Mouse (Mus musculus) limb, embryonic 14.5 days (tissue): ENCODE measurements around the gene Ywhae. TPM values are rescaled to one million over a fixed set of nuclear protein-coding genes. Genes with fewer than 3 reads are reported as not detected.

Experiments
- ATAC-seq: fragments of 200-750 bp; cut with Nextera tagmentation; 2 replicates; pipeline ENCODE4 v1.8.0; 2017; ENCODE audit warnings: low read depth, moderate number of reproducible peaks, moderate TSS enrichment; ENCODE audit not compliant: low FRiP score
- DNase-seq: peaks from one replicate; pipeline ENCODE4 v3.0.0-alpha.2; 2015; ENCODE audit warnings: low spot score
- H3K27ac ChIP-seq: fragments of 300-500 bp; sonication (generic); replicated peaks from 2 replicates; pipeline ENCODE4 v1.5.1; 2014; ENCODE audit warnings: low read depth, mild to moderate bottlenecking, low read length, moderate library complexity, mixed read lengths
- H3K27me3 ChIP-seq: fragments of 300-500 bp; sonication (generic); 2 replicates; pipeline ENCODE4 v1.6.1; 2014; ENCODE audit warnings: low read length, mixed read lengths; ENCODE audit not compliant: control insufficient read depth, insufficient read depth
- H3K36me3 ChIP-seq: fragments of 300-500 bp; sonication (generic); 2 replicates; pipeline ENCODE4 v1.6.1; 2014; ENCODE audit warnings: mild to moderate bottlenecking, low read length, moderate library complexity, mixed read lengths; ENCODE audit not compliant: control insufficient read depth, insufficient read depth
- H3K4me1 ChIP-seq: fragments of 300-500 bp; sonication (generic); 2 replicates; pipeline ENCODE4 v1.6.1; 2014; ENCODE audit warnings: antibody characterized with exemption, low read length, mixed read lengths; ENCODE audit not compliant: control insufficient read depth, insufficient read depth
- H3K4me2 ChIP-seq: fragments of 300-500 bp; sonication (generic); replicated peaks from 2 replicates; pipeline ENCODE4 v1.6.1; 2014; ENCODE audit warnings: low read depth, mild to moderate bottlenecking, low read length, moderate library complexity; ENCODE audit not compliant: severe bottlenecking
- H3K4me3 ChIP-seq: fragments of 300-500 bp; sonication (generic); replicated peaks from 2 replicates; pipeline ENCODE4 v1.5.1; 2014; ENCODE audit warnings: low read length
- H3K9ac ChIP-seq: fragments of 300-500 bp; sonication (generic); 2 replicates; pipeline ENCODE4 v1.6.1; 2014; ENCODE audit warnings: mild to moderate bottlenecking, low read depth, low read length, moderate library complexity; ENCODE audit not compliant: severe bottlenecking
- H3K9me3 ChIP-seq: fragments of 300-500 bp; sonication (generic); 2 replicates; pipeline ENCODE4 v1.6.1; 2016; ENCODE audit warnings: low read length; ENCODE audit not compliant: control insufficient read depth
- POLR2A ChIP-seq: fragments of 200-500 bp; IDR thresholded peaks from 2 replicates; pipeline ENCODE4 v1.8.0; 2012; ENCODE audit warnings: inconsistent platforms, mild to moderate bottlenecking, moderate library complexity, borderline replicate concordance; ENCODE audit not compliant: insufficient read depth, insufficient read length; ENCODE audit errors: extremely low read depth
- WGBS: fragments of 180-500 bp; shearing (Covaris S2); extraction: QIAGEN DNeasy Blood & Tissue Kit; methylation state at CpG from one replicate; pipeline ENCODE4 v1.1.7; 2014; 5-methylcytosine and 5-hydroxymethylcytosine counted together
- polyA plus RNA-seq, 2 experiments: library from polyadenylated mRNA; depleted of rRNA in 1 of 2; stranded (reverse) in 1 of 2; unstranded in 1 of 2; fragments of >200 nt; fragmentation: Nextera tagmentation in 1 of 2; extraction: Ambion mirVana in 1 of 2; gene quantifications; 2 replicates each; pipeline versions ENCODE4 v1.2.1 to v1.2.3; 2012 to 2014

Gene Ywhae
- polyA plus RNA-seq, 2 experiments: 629 to 772 TPM

DNA sequence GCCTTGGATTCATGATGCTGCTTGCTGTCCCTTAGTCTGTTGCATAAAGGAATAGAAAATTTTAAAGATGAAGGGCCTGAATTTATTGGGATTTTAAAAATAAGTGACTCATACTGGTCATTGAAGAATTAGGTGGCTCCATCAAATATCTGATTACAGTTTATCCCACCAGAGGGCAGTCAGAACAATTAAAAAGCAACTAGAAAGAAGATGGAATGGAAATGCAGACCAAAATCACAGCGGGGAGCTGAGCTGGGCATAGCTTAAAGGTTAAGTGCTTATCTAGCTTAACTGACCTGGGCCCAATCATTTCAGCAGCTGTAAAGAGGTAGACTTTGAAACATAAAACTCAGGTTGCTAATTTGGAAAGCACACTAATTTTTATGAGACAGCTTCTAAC is 17.9 kb downstream of the Ywhae start:
- Histone ChIP-seq H3K36me3 (peaks cover 38% of the 10 kb centered on the region), H3K4me1 (no peaks in the 10 kb centered on the region), H3K27me3 (no peaks in the 10 kb centered on the region), H3K9me3 (no peaks in the 10 kb centered on the region), H3K4me3 (no peak overlapping the region), H3K27ac (no peak overlapping the region), H3K9ac (no peak overlapping the region), H3K4me2 (no peak overlapping the region)
- no peak for ATAC-seq
- WGBS: 77% methylated on average over 1 of the region's 1 CpGs
- DNase-seq: no peak
- no peak for TF ChIP-seq POLR2A

DNA sequence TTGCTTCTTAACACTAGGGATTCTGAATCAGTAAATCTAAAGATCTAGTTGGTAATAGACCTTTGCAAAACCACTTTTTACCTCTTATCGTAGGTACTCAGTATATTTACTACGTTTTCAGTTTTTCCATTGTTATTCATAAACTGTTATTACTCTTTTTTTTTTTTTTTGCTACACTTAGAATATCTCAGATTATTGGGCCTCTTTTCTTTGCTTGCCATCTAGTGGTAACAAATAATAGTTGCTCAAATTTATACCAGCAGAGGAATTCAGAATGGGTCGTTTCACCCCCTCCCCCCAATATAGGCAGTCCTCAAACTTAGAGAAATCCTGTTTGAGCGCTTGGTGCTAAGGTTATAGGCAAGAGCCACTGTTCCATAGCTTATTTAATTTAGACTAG is 18.4 kb downstream of the Ywhae start:
- ATAC-seq (no peak), DNase-seq (no peak)
- TF ChIP-seq POLR2A: no peak
- WGBS: 75% methylated on average over 4 of the region's 4 CpGs
- no peak overlapping the region for H3K27ac ChIP-seq
- no peaks in the 10 kb centered on the region for H3K9me3 ChIP-seq
- no peak overlapping the region for H3K4me3 ChIP-seq
- H3K36me3 ChIP-seq: peaks cover 44% of the 10 kb centered on the region
- no peaks in the 10 kb centered on the region for H3K27me3 ChIP-seq
- H3K4me2 ChIP-seq: no peak overlapping the region
- no peaks in the 10 kb centered on the region for H3K4me1 ChIP-seq
- no peak overlapping the region for H3K9ac ChIP-seq

DNA sequence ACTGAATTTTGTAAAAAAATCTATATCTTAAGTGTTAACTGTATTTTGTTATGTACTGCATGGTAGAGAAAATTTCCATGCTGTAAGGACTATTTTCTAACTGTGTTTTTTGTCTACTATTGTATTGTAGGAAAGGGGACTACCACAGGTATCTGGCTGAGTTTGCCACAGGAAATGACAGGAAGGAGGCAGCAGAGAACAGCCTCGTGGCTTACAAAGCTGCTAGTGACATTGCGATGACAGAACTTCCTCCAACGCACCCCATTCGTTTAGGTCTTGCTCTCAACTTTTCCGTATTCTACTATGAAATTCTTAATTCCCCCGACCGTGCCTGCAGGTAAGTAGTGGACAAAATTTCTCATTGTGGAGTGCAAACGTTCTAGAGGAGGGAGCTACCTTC is 24.0 kb downstream of the Ywhae start:
- TF ChIP-seq POLR2A: no peak
- 89% methylated on average over 8 of the region's 8 CpGs for WGBS
- no peak overlapping the region for H3K27ac ChIP-seq
- no peaks in the 10 kb centered on the region for H3K9me3 ChIP-seq
- H3K27me3 ChIP-seq: no peaks in the 10 kb centered on the region
- no peaks in the 10 kb centered on the region for H3K4me1 ChIP-seq
- H3K9ac ChIP-seq: no peak overlapping the region
- ATAC-seq (no peak), DNase-seq (no peak)
- H3K4me2 ChIP-seq: no peak overlapping the region
- peaks cover 85% of the 10 kb centered on the region for H3K36me3 ChIP-seq
- H3K4me3 ChIP-seq: no peak overlapping the region

DNA sequence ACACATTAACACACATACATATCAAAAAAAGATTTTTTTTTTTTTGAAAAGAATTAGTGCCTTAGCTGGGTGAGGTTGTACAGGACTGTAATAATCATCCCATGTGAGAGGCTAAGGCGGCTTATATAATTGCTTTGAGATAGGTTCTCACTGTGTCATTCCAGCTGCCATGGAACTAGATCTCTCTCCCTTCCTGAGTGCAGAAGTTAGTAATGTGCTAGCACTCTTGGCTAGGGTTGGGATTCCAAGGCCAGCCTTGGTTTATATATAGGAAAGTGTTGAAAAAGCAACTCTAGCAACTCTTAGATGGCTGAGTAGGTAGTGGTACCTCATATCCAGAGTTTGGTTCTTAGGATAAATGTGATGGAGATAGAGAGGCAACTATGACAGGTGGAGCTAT is 25.9 kb downstream of the Ywhae start:
- H3K27me3 ChIP-seq: no peaks in the 10 kb centered on the region
- H3K4me2 ChIP-seq: no peak overlapping the region

DNA sequence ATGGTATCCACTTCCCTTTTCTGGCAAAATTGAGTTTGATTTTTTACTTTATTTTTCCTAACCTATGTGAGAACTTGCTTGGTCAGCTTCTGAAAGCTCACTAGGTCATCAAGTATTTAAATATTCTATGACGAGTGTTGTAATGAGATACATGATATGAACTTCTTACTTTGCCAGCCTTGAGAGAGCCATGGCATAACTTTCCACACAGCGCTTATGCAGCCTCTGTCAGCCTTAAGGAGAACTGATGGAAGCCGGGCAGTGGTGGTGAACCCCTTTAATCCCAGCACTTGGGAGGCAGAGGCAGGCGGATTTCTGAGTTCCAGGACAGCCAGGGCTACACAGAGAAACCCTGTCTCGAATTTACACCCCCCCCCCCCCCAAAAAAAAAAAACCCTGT is 28.1 kb downstream of the Ywhae start:
- ATAC-seq: no peak
- H3K4me3 ChIP-seq: no peak overlapping the region
- no peak overlapping the region for H3K27ac ChIP-seq
- WGBS: 91% methylated on average over 5 of the region's 5 CpGs
- no peak overlapping the region for H3K4me2 ChIP-seq
- peaks cover 94% of the 10 kb centered on the region for H3K36me3 ChIP-seq
- no peaks in the 10 kb centered on the region for H3K27me3 ChIP-seq
- DNase-seq: no peak
- TF ChIP-seq POLR2A: no peak
- H3K9me3 ChIP-seq: no peaks in the 10 kb centered on the region
- H3K4me1 ChIP-seq: no peaks in the 10 kb centered on the region
- H3K9ac ChIP-seq: no peak overlapping the region

More for the DNA sequence above, 25.9 kb downstream of the Ywhae start:
- Histone ChIP-seq H3K36me3 (peaks cover 88% of the 10 kb centered on the region), H3K9me3 (no peaks in the 10 kb centered on the region), H3K9ac (no peak overlapping the region), H3K27ac (no peak overlapping the region), H3K4me3 (no peak overlapping the region), H3K4me1 (no peaks in the 10 kb centered on the region)
- no peak for DNase-seq
- 88% methylated on average over 1 of the region's 1 CpGs for WGBS
- TF ChIP-seq POLR2A: no peak
- ATAC-seq: no peak

DNA sequence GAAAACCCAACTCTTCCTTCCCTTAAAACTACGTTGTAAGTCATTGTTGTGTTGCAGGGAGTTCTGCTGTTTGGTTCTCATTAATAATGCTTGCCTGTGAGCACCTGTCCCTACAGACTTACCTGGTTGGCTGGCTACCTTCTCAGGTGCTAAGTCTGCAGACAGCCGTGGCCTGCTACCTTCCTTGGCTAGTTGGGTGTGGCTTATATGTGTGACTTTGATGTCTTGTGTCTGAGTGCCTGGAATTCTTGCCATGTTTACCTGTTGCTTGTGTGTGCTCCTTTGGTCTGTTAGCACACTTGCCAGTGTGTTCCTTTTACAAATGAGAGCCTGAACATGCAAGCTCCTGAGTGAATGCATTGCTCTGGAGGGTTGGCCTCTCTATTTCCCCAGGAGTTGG is 30.0 kb downstream of the Ywhae start:
- no peaks in the 10 kb centered on the region for H3K9me3 ChIP-seq
- ATAC-seq (no peak), DNase-seq (no peak)
- 72% methylated on average over 2 of the region's 2 CpGs for WGBS
- no peak overlapping the region for H3K27ac ChIP-seq
- peaks cover 94% of the 10 kb centered on the region for H3K36me3 ChIP-seq
- no peak overlapping the region for H3K9ac ChIP-seq
- no peak overlapping the region for H3K4me2 ChIP-seq
- no peaks in the 10 kb centered on the region for H3K27me3 ChIP-seq
- no peak for TF ChIP-seq POLR2A
- H3K4me3 ChIP-seq: no peak overlapping the region
- H3K4me1 ChIP-seq: no peaks in the 10 kb centered on the region
